Mouse (Mus musculus): Measurements from ENCODE around the gene Gm17190. TPM values are rescaled to one million over a fixed set of nuclear protein-coding genes. Genes with fewer than 3 reads are reported as not detected.
"Not testable (repeated sequence)": the region's sequence is repeated elsewhere in the genome, so short reads cannot be mapped to it uniquely, and the experiment has no call there.

Gm17190 gene
- not detected in 2 replicates for polyA plus RNA-seq (2012; rRNA removed)

DNA sequence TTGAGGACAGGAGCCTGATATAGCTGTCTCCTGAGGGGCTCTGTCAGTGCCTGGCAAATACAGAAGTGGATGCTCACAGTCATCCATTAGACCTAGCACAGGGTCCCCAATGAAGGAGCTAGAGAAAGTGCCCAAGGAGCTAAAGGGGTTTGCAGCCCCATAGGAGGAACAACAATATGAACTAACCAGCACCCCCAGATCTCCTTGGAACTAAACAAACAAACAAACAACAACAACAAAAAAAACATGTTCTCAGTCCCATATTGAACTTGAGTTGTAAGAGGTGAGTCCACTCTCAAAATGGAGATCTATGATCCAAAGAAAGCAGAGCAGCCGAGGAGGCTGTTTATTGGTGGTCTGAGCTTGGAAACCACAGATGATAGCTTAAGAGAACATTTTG, at the start of gene Gm17190:
Gm17190 (plus strand) TSS at position 301 of the 400 bp plus-strand sequence.
- not testable (repeated sequence) for DNase-seq (ENCODE audit: low spot score)

DNA sequence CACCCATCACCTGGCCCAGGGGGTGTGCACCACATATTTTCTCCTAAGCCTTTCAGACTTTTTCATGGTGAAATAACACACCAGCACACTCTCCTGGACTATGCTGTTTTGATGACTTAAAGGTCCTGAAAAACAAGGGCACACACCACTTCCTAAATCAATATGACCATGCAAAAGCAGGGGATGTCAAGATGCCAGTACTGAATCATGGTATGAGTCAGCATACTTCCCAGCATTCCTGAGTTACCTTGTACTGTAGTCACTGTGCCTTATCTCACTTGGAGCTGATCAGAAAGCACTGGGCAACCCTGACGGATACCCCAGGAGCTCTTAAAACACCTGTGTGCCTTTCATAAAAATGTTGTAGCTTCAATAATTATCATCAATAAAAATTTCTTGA, 42.3 kb upstream of the Gm17190 start:
- no peak for DNase-seq (ENCODE audit: low spot score)

DNA sequence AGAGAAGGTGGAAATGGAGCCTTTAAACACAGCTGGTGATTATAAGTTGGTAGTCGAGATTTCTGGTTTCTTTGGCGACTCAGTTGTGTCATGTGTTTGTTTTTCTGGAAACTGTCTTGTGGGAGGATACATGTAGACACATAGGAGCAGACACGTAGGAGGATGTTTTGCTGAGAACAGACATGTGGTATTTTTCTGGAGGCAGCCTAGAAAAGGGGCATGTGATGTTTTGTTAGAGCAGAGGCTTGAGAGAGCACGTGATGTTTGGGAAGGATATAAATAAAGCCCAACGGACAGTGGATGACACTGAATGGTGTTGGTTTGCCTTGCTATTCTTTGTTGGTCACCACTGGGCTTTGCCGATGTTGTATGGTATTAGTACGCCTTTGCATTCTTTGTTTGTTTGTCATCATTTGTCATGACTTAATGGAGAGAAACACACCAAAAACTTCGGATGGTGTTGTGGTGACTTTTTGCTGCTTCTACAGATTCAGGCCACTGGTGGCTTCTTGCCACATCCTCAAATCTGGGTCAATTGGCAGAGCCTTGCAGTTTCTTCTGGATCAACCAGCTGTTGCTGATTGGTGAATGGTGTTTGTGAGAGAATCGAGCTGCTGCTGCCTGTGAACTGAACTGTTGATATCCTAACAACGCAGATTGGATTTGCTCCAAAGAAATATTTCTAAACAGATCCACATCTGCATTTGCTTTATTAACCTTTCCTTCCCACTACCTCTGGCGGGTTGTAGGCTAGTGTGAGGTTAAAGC, 41.4 kb upstream of the Gm17190 start:
- DNase-seq (ENCODE audit: low spot score) = no peak

DNA sequence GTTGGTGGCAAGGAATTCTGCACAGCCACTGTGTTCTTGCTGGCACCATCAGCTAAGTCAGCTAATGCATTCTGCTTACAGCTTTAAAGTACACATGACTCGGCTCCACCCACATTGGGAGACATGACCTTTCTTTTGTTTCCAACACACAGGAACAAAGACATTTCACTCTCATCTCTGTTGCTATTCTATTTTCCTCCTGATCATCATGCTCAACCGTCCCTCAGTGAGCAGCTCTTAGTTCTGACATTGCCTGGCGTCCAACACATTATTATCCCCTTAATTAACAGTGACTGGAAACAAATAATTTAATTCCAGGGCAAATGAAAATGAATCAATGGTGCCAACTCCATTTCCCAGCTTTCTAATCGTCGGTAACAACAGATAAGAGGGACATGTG, 36.5 kb upstream of the Gm17190 start:
- no peak for DNase-seq (ENCODE audit: low spot score)

DNA sequence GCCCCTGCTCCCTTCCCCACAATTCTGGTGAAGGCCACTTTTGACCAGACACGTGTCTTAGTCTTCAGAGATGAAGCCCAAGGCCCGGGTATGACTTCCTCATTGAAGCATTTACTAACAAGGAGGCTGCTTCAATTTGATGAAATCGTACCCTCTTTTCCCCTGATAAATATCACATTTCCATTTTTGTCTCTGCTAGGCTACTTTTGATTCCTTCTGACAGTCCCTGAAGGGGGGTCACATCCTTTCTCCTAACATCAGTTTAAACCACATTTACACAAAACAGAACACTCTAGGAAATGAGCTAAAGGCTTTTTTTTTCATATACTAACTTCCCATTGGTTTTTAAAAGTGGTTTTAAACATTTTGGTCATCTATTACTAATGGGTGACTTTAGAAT, 29.1 kb upstream of the Gm17190 start:
- DNase-seq (ENCODE audit: low spot score) = no peak

DNA sequence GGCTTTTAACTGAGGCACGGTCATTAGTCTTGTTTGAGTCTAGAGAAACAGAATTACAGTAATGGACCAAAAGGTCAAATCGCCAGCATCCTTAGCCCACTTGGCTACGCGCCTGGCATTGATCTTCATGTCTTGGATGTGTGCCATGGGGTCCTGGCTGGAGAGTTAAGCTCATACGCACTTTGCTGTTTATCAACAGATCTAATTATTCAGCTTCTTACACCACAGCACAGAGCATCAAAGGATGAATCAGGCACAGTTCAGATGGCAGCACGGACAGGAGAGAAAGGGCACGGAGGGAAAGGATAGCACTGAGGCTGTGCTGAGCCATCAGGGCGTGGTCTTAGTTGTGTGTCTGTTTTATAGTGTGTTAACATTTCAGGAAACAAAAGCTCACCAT, 8.3 kb upstream of the Gm17190 start:
- no peak for DNase-seq (ENCODE audit: low spot score)

DNA sequence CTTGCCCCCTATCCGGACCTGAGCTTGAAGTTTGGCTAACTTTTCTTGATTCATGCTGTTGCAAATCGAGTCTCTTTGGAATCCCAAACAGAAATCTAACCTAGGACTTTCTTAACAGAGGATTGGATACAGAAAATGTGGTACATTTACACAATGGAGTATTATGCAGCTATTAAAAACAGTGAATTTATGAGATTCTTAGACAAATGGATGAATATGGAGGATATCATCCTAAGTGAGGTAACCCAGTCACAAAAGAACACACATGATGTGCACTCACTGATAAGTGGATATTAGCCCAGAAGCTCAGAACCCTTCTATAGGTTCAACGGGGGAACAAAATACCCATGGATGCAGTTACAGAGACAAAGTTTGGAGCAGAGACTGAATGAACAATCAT, 578 bp upstream of the Gm17190 start, which contains the start of gene Gm20075:
Gm20075 (minus strand) TSS at position 101 of the 400 bp plus-strand sequence.
- not testable (repeated sequence) for DNase-seq (ENCODE audit: low spot score)

DNA sequence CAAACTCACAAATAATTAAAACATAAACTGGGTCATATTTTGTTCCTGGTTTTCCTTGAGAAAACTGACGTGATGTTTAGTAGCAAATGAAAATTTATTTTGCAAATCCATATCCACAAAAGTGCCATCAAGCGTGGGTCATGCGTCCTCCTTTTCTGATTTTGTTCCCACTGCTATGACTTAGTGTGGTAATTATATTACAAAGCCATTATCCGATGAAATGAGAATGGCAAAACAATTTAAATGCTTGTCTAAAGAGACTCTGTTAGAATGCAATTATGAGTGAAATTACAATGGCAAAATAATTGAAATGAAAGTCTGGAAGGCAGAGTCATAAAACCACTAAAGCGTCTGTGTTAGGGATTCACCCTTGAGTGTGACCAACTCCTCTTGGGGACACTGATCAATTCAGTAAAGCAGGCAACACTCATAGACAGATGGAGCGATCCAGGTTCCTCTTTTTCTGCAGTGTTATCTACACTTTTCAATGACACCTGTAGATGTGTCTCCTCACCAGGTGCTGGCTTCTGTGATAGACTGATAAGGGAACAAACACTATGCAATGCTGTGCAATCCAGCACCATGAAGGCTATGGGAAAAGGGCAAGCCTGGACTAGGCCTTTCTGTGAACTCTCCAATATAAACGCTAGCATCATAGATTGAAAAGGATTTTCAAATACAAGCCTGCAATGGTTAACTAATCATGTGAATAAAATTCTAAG, 3.9 kb downstream of the Gm17190 start:
- no peak for DNase-seq (ENCODE audit: low spot score)

DNA sequence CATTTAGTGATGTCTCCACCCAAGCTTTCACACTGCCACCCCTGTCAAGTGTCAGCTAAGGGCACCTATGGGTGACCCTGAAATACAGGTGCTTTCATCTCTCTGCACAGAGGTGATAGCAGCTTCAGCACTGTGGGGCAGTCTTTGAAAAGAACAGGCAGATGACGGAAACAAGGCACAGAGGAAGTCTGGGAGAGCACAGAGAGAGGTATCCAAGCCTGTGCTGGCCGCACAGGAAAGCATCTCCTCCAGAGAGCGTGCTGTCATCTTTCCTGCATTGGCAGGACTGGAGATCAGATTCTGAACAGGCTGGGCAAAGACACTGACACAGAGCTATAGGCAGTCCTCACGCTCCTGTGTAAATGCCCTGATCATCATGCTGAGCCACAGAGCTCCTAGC, 9.1 kb downstream of the Gm17190 start:
- no peak for DNase-seq (ENCODE audit: low spot score)

DNA sequence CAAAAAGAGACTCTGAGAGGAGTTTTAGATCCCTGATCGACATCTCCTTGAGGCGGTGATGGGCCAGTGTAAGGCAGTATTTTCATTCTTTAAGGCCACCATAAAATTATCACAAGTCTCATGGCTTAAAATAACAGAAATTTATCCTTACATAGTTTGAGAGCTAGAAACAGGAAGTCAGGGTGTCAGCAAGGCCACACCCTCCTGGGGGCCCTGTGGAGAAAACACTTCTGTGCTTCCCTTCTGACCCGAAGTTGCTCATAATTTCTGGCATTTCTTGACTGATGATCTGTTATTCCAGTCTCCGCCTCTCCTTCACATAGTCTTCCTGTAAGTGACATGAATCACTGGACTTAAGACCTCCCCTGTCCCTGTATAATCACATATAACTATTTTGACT, 24.5 kb downstream of the Gm17190 start:
- no peak for DNase-seq (ENCODE audit: low spot score)

DNA sequence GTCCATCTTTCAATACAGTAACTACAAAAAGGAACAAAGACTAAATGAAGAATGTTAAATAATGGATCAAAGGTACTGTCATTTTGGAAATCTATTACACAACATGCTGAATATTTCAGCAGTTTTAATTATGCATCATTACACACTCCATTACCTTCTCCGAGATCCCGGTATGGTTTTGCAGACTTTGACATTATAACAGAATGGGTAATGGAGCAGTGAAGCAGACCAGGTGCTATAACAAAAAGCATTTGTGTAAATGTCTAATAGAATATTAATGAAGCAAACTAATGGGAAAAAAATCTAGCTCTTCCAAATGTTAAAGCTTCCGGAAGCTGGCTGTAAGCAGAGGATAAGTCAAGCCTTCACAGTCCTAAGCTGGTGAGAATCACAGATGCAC, 28.9 kb downstream of the Gm17190 start:
- DNase-seq (ENCODE audit: low spot score) = no peak

DNA sequence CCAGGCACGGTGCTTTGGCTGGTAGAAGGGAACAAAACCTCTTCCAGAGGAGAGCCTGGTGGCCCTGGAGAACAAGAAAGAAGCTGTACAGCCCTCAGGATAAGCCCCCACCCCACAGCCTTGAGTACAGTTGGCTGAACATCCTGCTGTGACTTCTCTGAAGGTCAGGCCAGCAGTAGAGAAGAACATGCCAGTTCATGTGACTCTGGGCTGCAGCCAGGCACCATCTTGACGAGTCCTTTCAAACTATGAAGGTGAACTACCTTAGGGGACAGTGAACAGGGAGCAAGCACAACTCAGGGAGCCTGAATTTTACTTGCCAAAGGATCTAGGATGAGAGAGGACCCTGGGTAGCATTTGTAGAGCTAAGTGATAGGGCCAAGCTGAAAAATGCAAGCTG, 30.9 kb downstream of the Gm17190 start:
- no peak for DNase-seq (ENCODE audit: low spot score)

DNA sequence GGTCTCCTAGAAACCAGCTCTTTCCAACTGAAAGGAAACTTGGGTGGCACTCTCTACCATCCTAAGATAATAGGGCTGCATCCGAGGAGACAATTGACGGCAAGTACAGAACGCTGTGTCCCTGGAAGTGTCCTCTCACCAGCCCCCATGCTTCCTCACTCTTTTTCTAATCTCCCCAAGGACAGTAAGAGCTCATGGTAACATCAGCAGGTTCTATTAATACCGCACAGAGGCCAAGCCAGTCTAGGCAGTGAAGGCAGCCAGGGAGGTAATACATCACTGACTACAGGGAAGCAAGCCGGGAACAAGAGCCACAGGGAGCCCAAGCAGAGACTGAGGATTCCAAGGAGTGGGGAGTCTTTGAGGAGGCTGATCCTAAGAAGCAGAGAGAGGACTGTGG, 43.2 kb downstream of the Gm17190 start:
- DNase-seq (ENCODE audit: low spot score) = no peak

DNA sequence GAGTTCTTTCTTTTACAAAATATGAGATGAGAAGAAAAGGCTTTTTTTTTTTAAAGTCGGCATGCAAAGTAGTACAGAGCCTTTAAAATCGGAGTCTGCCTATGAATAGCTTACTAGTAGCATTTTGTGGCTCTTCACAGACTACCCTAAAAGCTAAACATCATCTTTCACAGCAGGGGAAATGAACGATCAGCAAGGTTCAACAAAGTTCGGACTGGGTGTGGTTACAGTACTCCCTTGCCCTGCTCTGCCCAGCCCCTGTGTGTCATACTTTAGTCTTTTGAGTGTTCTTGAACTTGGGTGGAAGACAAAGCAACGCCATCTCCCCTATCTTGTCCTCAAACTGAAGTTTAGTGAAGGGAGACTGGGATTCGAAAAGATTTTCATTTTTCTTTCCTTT, 44.8 kb downstream of the Gm17190 start:
- no peak for DNase-seq (ENCODE audit: low spot score)

DNA sequence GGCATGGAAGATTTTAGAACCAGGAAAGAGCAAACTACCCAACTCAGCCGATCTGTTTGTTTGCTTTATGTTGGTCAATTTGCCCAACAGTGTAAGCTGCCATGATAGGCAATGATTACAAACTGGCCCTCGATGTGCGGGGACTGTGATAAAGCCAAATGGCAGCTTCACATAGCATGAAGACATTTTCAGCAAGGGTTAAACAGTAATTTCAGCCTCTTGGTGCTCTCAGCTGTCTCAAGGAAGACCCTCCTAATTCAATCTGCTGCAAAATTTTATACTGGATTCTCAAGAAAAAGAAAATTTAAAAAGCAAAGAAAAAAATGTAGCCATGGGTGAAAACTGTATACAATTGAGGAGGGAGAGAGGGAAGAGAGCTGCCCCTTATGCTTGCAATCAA, 47.2 kb downstream of the Gm17190 start:
- DNase-seq (ENCODE audit: low spot score) = no peak

DNA sequence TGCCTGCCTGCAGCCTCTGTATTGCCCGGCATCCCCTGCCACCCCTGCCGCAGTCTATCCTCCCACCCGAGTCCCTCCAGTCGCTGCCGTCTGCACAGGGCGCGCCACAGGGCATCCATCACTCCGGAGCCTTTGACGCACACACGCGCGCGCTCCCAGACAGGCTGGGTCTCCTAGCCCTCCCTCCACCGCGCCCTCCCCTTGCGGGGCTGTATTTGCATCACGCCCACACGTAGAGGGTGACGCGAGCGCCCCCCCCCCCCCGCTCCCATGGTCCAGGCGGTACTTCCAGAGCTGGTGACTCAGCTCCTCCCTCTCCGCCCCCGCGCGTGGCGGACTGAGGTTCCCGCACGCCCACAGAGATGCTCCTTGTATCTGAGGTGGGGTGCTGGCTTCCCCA, 49.2 kb downstream of the Gm17190 start:
- DNase-seq (ENCODE audit: low spot score) = no peak

DNA sequence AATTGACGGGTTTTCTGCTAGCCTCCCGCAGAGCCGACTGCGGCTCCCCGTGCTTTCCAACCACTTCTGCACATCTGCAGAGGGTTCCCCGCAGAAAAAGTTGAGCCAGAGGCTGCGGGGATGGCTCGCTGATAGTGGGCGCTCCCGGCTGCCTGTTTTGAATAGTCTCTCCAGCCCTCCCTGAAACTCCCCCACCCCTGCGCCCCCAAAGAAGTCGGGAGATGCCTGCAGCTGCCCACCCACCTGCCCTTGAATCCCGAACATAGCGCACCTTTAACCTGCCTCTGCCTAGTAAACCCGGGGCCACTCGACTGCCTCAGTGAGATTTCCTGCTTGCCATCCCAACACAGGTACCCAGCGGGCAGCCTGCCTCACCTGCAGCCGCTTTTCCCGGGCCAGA, 50.1 kb downstream of the Gm17190 start:
- DNase-seq (ENCODE audit: low spot score) = no peak

DNA sequence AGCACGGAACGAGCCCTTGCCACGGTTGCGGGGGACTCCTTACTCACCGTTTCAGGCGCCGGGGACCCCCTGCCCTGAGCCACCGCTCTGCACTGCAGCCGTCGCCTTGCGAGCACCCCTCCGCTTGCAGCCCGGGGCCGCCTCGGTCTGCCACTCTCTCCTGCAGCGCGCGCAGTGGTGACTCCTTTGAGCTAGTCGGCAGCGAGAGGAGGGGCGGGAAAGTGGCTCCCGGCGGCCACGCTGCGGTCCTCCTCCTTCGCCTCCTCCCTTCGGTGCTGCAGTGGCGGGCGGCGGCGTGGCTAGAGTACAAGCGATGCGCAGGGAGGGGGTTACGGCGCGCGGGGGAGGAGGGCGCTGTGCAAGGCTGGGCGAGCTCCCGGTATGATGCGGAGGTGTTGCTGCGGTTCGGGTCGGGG, 50.6 kb downstream of the Gm17190 start, which contains the start of gene Sv2c:
Sv2c (minus strand) TSS at position 177 of the 416 bp plus-strand sequence.
- no peak for DNase-seq (ENCODE audit: low spot score)

Other genes starting within 250 kb of the Gm17190 start
- 6.0 and 6.8 TPM in 2 replicates for gene Iqgap2, start 190.1 kb upstream of the Gm17190 start, polyA plus RNA-seq (2012; rRNA removed)
- gene Gm20075, start 678 bp upstream of the Gm17190 start, polyA plus RNA-seq (2012; rRNA removed) = 3.1 and 3.8 TPM in 2 replicates
- 0.17 and 0.27 TPM in 2 replicates for gene Sv2c, start 50.5 kb downstream of the Gm17190 start, polyA plus RNA-seq (2012; rRNA removed)

Measured in urinary bladder, adult 2 months (tissue).